Mouse (Mus musculus): ENCODE measurements around the gene Gm9112. TPM values are rescaled to one million over a fixed set of nuclear protein-coding genes. Genes with fewer than 3 reads are reported as not detected.
A peak's percentile ranks its signal among the peaks of the same experiment; 100 is the strongest.
"Not testable (repeated sequence)": the region's sequence is repeated elsewhere in the genome, so short reads cannot be mapped to it uniquely, and the experiment has no call there.

The Gm9112 gene
- total RNA-seq (2021) (not detected), polyA plus RNA-seq (2012; rRNA removed) (not detected in 2 replicates)
- long read RNA-seq = 0 reads

DNA sequence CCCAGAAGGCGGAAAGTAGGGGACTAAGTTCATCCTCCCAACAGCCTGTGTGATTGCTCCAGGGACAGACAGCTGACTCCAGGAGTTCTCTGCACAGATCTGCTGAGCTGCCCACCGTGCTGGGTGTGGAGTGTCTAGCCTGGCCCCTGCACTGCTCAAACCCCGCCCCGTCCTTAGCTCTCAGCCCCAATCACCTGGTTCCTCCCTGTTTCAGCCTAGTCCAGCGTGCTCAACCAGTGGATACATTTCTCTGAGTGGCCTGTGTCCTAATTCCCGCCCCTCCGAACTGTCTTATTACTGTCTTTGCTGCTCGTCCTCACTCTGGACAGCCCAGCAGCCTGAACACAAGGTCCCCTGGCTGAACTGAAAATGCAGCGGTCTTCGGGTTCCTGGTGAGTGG lies at the start of gene Gm9112, which contains the start of gene Dmrtc1b:
Gene Gm9112, minus strand, starts transcription at position 101 of the 400 bp plus-strand sequence.
Gene Dmrtc1b, plus strand, starts transcription at position 331 of the 400 bp plus-strand sequence.
- DNase-seq = not testable (repeated sequence)

DNA sequence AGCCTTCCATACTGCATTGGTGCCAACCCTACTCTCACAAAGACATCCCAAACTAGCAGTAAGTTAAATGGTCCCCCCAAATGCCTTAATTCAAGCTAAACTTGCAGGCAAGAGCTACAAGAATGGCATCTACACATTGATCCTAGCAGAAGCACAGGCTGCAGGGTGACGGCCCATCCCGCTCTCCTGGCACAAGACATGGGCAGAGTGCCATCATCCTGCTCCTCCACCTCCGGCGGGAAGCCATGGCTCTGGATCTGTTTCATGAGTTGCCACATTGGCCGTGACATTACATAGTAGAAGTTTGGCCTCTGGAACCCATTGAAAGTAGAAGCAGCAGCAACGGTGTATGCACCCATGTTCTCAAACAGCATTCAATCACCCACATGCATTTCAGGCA lies 16.8 kb upstream of the Gm9112 start:
- not testable (repeated sequence) for DNase-seq

DNA sequence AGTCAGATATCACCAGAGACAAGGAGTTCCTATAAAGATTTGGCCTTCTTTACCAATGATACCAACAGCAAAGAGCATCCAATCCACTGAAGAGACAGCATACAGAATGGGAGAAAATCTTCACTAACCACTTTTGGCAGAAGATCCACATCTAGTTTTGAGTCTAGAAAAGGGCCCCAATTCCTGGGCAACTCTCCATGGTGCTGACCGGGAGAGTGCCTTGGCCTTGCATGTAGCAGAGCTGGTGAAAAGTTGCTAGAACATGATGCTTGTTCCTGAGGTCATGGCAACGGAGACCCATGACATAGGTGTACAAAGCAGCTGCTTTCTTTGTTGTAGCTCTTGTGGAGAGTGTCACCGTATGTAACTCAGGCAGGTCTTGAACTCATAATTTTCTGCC lies 6.8 kb downstream of the Gm9112 start:
- DNase-seq = peak; percentile 6

DNA sequence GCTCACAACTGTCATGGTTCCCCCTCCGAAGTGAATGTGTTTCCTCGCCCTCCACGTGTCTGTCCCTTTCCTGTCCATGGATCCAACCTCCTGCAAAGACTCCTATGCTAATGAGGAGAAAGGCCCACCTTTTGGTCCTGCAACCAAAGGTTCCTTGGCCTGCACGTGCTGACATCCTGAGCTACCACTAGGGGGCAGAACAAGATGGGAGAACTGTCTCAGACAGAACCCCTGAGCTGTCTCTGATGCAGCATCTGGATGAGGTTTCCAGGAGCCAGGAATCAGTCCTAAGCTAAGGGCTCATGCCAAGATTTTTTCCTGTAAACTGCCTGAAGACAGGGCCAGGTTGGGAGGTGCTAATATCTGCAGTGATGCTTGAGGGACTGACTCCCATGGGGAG lies 18.2 kb downstream of the Gm9112 start:
- DNase-seq = peak; percentile 20

DNA sequence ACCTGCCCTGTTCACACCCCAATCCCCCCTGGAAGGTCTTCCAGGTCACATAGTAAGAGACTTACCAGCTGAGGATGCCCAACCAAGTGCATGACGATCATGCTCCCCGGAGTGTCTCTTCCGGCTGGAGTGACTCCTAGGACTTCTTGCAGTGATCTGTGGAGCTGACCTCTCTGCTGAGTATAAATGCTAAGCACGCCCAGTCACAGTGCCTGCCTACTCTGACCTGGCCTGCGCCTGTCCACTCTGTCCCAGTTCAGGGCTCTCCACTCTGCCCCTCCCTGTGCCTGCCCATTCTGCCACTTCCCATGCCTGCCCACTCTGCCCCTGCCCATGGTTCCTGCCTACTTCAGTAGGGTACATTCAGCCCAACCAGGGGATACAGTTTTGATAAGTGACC lies 20.6 kb downstream of the Gm9112 start, which contains the start of gene Gm3880:
Gene Gm3880, minus strand, starts transcription at position 101 of the 400 bp plus-strand sequence.
- DNase-seq = not testable (repeated sequence)

DNA sequence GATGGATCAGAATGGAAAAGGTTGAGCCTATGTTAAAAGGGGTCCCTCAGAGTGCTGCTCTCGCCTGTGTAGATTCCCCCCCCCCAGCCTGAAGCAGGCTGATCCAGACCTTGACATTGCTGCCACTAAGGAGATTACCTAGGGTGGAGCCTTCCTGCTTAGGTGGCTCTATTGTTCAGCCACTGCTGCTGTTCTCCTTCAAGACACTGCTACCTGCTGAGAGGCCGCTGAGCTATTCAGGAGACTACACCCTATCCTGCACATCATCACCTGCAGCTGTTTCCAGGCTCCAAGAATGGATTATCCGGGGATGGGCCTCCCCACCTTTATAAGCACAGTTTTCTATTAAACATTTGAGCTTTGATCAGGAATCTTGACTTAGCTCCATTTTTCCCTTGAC lies 22.7 kb downstream of the Gm9112 start:
- not testable (repeated sequence) for DNase-seq

DNA sequence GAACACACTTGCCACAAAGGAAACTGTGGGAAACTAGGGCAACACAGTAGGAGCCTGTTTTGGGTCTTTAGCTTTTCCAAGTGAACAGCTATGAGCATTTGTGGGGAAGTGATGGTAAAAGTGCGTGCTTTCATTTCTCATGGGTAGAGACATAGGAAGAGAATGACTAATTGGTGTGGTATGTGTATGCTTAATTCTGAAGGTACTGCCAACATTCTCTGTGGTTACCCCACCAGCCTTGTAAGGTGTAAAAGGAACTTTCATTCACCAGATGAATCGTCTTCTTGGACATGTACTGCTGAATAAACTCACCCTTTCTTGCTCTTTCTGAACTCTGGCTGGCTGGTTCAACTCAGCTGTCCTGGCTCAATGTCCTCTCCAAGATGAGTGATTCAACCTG lies 40.8 kb downstream of the Gm9112 start:
- no peak for DNase-seq

DNA sequence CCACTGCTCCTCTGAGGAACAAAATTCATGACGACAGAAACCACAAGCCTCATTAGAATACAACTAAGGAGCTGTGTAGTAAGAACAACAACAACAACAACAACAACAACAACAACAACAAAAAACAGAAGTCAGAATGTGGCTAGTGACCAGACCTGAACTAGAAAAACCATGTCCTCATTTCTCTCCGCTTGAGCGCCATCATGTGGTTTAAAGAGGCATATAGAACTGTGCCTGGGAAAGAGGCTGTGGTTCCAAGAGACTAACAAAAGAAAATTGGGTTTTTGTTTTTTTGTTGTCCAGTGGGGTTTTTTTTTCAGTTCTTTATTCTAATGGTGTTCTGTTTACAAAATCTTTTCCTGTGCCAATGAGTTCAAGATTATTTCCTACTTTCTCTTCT lies 46.7 kb downstream of the Gm9112 start:
- DNase-seq = no peak

Other genes with a start within 250 kb of the Gm9112 start
- 1 to 10 TPM; 7.7 to 8.8 TPM for gene Hdac8, start 202.3 kb downstream of the Gm9112 start, total RNA-seq (2021)
- 1.0 and 1.6 TPM in 2 replicates for gene Hdac8, start 202.3 kb downstream of the Gm9112 start, polyA plus RNA-seq (2012; rRNA removed)
- 10 to 100 TPM; 15.2 to 15.5 TPM for gene Phka1, start 63.4 kb downstream of the Gm9112 start, total RNA-seq (2021)
- 5.5 and 5.9 TPM in 2 replicates for gene Phka1, start 63.4 kb downstream of the Gm9112 start, polyA plus RNA-seq (2012; rRNA removed)
- gene Gm3880, start 20.7 kb downstream of the Gm9112 start, total RNA-seq (2021) = not detected
- not detected in 2 replicates for gene Gm3880, start 20.7 kb downstream of the Gm9112 start, polyA plus RNA-seq (2012; rRNA removed)
- not detected for gene Dmrtc1b, start 230 bp upstream of the Gm9112 start, total RNA-seq (2021)
- not detected in 2 replicates for gene Dmrtc1b, start 230 bp upstream of the Gm9112 start, polyA plus RNA-seq (2012; rRNA removed)
- not detected for gene Dmrtc1c1, start 95.3 kb upstream of the Gm9112 start, total RNA-seq (2021)
- gene Dmrtc1c1, start 95.3 kb upstream of the Gm9112 start, polyA plus RNA-seq (2012; rRNA removed) = not detected in 2 replicates
- not detected for gene Dmrtc1c2, start 147.0 kb upstream of the Gm9112 start, total RNA-seq (2021)
- not detected in 2 replicates for gene Dmrtc1c2, start 147.0 kb upstream of the Gm9112 start, polyA plus RNA-seq (2012; rRNA removed)
- not detected for gene 1700031F05Rik, start 160.3 kb upstream of the Gm9112 start, total RNA-seq (2021)
- gene 1700031F05Rik, start 160.3 kb upstream of the Gm9112 start, polyA plus RNA-seq (2012; rRNA removed) = not detected in 2 replicates
- gene Dmrtc1a, start 201.1 kb upstream of the Gm9112 start, total RNA-seq (2021) = not detected
- gene Dmrtc1a, start 201.1 kb upstream of the Gm9112 start, polyA plus RNA-seq (2012; rRNA removed) = 0.40 and 0.89 TPM in 2 replicates
- not detected for gene 1700011M02Rik, start 201.3 kb upstream of the Gm9112 start, total RNA-seq (2021)
- not detected in 2 replicates for gene 1700011M02Rik, start 201.3 kb upstream of the Gm9112 start, polyA plus RNA-seq (2012; rRNA removed)
- not detected for gene 1700018G05Rik, start 220.7 kb upstream of the Gm9112 start, total RNA-seq (2021)
- gene 1700018G05Rik, start 220.7 kb upstream of the Gm9112 start, polyA plus RNA-seq (2012; rRNA removed) = not detected in 2 replicates